Mouse (Mus musculus) heart, adult 2 months (tissue): ENCODE results near the gene Abcg4.
"Not testable (repeated sequence)": the region's sequence is repeated elsewhere in the genome, so short reads cannot be mapped to it uniquely, and the experiment has no call there.

Experiments
- CTCF ChIP-seq: fragments of 200-600 bp; IDR thresholded peaks from 2 replicates; pipeline ENCODE4 v1.8.1; 2022; ENCODE audit warnings: antibody characterized with exemption, mild to moderate bottlenecking, moderate library complexity
- POLR2A ChIP-seq: fragments of 200-500 bp; IDR thresholded peaks from 2 replicates; pipeline ENCODE4 v1.6.1; 2011; ENCODE audit warnings: mild to moderate bottlenecking, low read depth, low read length, control low read depth; ENCODE audit not compliant: insufficient read depth

DNA sequence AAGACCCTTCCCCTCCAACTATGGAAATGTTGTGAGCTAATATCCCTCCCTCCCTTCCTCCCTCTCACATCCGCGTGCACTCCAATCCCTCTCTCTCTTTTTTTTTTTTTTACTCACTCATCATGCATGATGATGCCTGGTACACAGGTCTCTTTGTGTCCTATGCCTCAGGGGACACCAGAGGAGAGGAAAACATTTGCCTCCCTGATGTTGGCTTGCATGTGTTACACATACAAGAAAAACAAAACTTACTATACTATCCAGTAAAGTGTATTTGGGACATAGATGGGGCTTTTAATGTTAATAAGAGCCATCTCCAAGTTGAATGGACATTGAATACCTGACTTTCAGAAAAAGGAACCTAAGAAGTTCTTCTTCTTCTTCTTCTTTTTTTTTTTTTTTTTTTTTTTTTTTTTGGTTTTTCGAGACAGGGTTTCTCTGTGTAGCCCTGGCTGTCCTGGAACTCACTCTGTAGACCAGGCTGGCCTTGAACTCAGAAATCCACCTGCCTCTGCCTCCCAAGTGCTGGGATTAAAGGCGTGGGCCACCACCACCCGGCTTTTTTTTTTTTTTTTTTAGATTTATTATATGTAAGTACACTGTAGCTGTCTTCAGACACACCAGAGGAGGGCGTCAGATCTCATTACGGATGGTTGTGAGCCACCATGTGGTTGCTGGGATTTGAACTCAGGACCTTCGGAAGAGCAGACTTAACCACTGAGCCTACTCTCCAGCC is 36.8 kb upstream of the Abcg4 start:
- not testable (repeated sequence) for TF ChIP-seq CTCF, POLR2A
